In genomic region chr1:61928131-61928761, GRCm38 (mm10) we compare ENCODE assay signal across 18 mouse cellular contexts.
A peak's percentile ranks its signal among the peaks of the same experiment; 100 is the strongest.
DNase-seq lines count a peak whose midpoint lies in the region; ATAC-seq and TF ChIP-seq lines count a peak whose summit lies in the region.
"Had no signal": no experiment of that assay in that cellular context is flagged by ENCODE, and none has a peak within 500 bp of the region (broad histone marks: within the 10 kb centered on the region; RNA-seq: fewer than 3 reads in every experiment).

No protein-coding gene starts in this region.

- no peaks in the 10 kb centered on the region for H3K27me3 ChIP-seq in intestine, embryonic 14.5 days (replicated peaks; ENCODE audit: control insufficient read depth, insufficient read depth, low read length)
- no peaks in the 10 kb centered on the region for H3K27me3 ChIP-seq in intestine, postnatal 0 days (replicated peaks; ENCODE audit: control insufficient read depth, insufficient read depth, low read length)
- no peaks in the 10 kb centered on the region for H3K27me3 ChIP-seq in midbrain, postnatal 0 days (ENCODE audit: insufficient read depth, low read length)
- H3K27me3 ChIP-seq in midbrain, embryonic 10.5 days (ENCODE audit: low read depth, poor library complexity, severe bottlenecking) = no peaks in the 10 kb centered on the region
- H3K27me3 ChIP-seq in embryonic facial prominence, embryonic 10.5 days (replicated peaks; ENCODE audit: low read depth, poor library complexity, severe bottlenecking) = no peaks in the 10 kb centered on the region
- no peaks in the 10 kb centered on the region for H3K27me3 ChIP-seq in limb, embryonic 14.5 days (ENCODE audit: control insufficient read depth, insufficient read depth, low read length)
- H3K27me3 ChIP-seq: liver, embryonic 13.5 days; neural tube, embryonic 13.5 days had no signal

- H3K9ac ChIP-seq in intestine, embryonic 14.5 days (ENCODE audit: low read length) = no peak overlapping the region
- H3K9ac ChIP-seq in intestine, postnatal 0 days (ENCODE audit: low read depth, low read length) = no peak overlapping the region
- no peak overlapping the region for H3K9ac ChIP-seq in midbrain, postnatal 0 days (replicated peaks; ENCODE audit: low read length, poor library complexity, severe bottlenecking)
- H3K9ac ChIP-seq in limb, embryonic 14.5 days (ENCODE audit: low read depth, low read length, severe bottlenecking) = no peak overlapping the region
- H3K9ac ChIP-seq: liver, embryonic 13.5 days; neural tube, embryonic 13.5 days had no signal

- H3K9me3 ChIP-seq in intestine, embryonic 14.5 days (ENCODE audit: control insufficient read depth, low read length) = no peaks in the 10 kb centered on the region
- no peaks in the 10 kb centered on the region for H3K9me3 ChIP-seq in intestine, postnatal 0 days (ENCODE audit: control insufficient read depth)
- no peaks in the 10 kb centered on the region for H3K9me3 ChIP-seq in midbrain, postnatal 0 days (ENCODE audit: low read length)
- H3K9me3 ChIP-seq in midbrain, embryonic 10.5 days (replicated peaks) = no peaks in the 10 kb centered on the region
- H3K9me3 ChIP-seq in embryonic facial prominence, embryonic 10.5 days = no peaks in the 10 kb centered on the region
- no peaks in the 10 kb centered on the region for H3K9me3 ChIP-seq in limb, embryonic 14.5 days (ENCODE audit: control insufficient read depth, low read length)
- H3K9me3 ChIP-seq: liver, embryonic 13.5 days; neural tube, embryonic 13.5 days had no signal

- H3K36me3 ChIP-seq in intestine, embryonic 14.5 days (ENCODE audit: control insufficient read depth, insufficient read depth, low read length) = no peaks in the 10 kb centered on the region
- no peaks in the 10 kb centered on the region for H3K36me3 ChIP-seq in intestine, postnatal 0 days (ENCODE audit: control insufficient read depth, insufficient read depth)
- H3K36me3 ChIP-seq in midbrain, postnatal 0 days (ENCODE audit: insufficient read depth, low read length) = no peaks in the 10 kb centered on the region
- no peaks in the 10 kb centered on the region for H3K36me3 ChIP-seq in midbrain, embryonic 10.5 days
- no peaks in the 10 kb centered on the region for H3K36me3 ChIP-seq in embryonic facial prominence, embryonic 10.5 days (replicated peaks)
- H3K36me3 ChIP-seq in limb, embryonic 14.5 days (ENCODE audit: control insufficient read depth, insufficient read depth, low read length) = no peaks in the 10 kb centered on the region
- H3K36me3 ChIP-seq: liver, embryonic 13.5 days; neural tube, embryonic 13.5 days had no signal

- peak overlapping the region; percentile 27; the same call in 1 of the 2 replicates for H3K27ac ChIP-seq in intestine, embryonic 14.5 days (ENCODE audit: low read depth)
- no peak overlapping the region for H3K27ac ChIP-seq in intestine, postnatal 0 days (ENCODE audit: low read depth, low read length)
- no peak overlapping the region for H3K27ac ChIP-seq in midbrain, postnatal 0 days (ENCODE audit: low read depth, low read length)
- H3K27ac ChIP-seq in midbrain, embryonic 10.5 days (replicated peaks) = no peak overlapping the region
- no peak overlapping the region for H3K27ac ChIP-seq in embryonic facial prominence, embryonic 10.5 days (replicated peaks)
- H3K27ac ChIP-seq in limb, embryonic 14.5 days (replicated peaks; ENCODE audit: low read depth, low read length) = no peak overlapping the region
- H3K27ac ChIP-seq: gastrocnemius, adult 2 months; liver, embryonic 13.5 days; macrophage; neural tube, embryonic 13.5 days had no signal

- no peak overlapping the region for H3K4me2 ChIP-seq in intestine, embryonic 14.5 days (ENCODE audit: low read length)
- no peak overlapping the region for H3K4me2 ChIP-seq in intestine, postnatal 0 days (replicated peaks; ENCODE audit: low read depth)
- no peak overlapping the region for H3K4me2 ChIP-seq in midbrain, postnatal 0 days (ENCODE audit: low read depth, low read length, poor library complexity, severe bottlenecking)
- no peak overlapping the region for H3K4me2 ChIP-seq in limb, embryonic 14.5 days (replicated peaks; ENCODE audit: low read depth, low read length, severe bottlenecking)
- H3K4me2 ChIP-seq: liver, embryonic 13.5 days; neural tube, embryonic 13.5 days had no signal

- 50% methylated on average over 7 of the region's 7 CpGs for WGBS in intestine, embryonic 14.5 days
- 48% methylated on average over 7 of the region's 7 CpGs for WGBS in intestine, postnatal 0 days
- 42% methylated on average over 7 of the region's 7 CpGs for WGBS in midbrain, postnatal 0 days
- 57% methylated on average over 7 of the region's 7 CpGs for WGBS in midbrain, embryonic 10.5 days
- 62% methylated on average over 7 of the region's 7 CpGs for WGBS in embryonic facial prominence, embryonic 10.5 days
- WGBS in limb, embryonic 14.5 days = 13% methylated on average over 7 of the region's 7 CpGs

- no peak for DNase-seq in intestine, embryonic 14.5 days (ENCODE audit: low spot score)
- DNase-seq in midbrain, postnatal 0 days (ENCODE audit: low spot score) = peak; percentile 32
- no peak for DNase-seq in midbrain, embryonic 10.5 days (ENCODE audit: low spot score)
- DNase-seq in embryonic facial prominence, embryonic 10.5 days (ENCODE audit: low spot score) = peak; percentile 9
- peak; percentile 18 for DNase-seq in limb, embryonic 14.5 days (ENCODE audit: low spot score)
- DNase-seq: cerebellum, adult 9-10 months; gastrocnemius, adult 2 months; heart, postnatal 14 days; kidney, postnatal 25 days; liver, embryonic 13.5 days; retina, postnatal 1 day; thymus, adult 2 months had no signal

- no peak for TF ChIP-seq CTCF in intestine, postnatal 0 days (IDR thresholded peaks at IDR 0.05; ENCODE audit: low read depth)
- no peak for TF ChIP-seq CTCF in midbrain, postnatal 0 days (IDR thresholded peaks at IDR 0.05)

- no peak for TF ChIP-seq POLR2A in limb, embryonic 14.5 days (IDR thresholded peaks at IDR 0.05; ENCODE audit: borderline replicate concordance, extremely low read depth, insufficient read depth, insufficient read length)

- ATAC-seq in intestine, embryonic 14.5 days (replicated peaks; ENCODE audit: low FRiP score, low TSS enrichment, low read depth) = no peak
- no peak for ATAC-seq in intestine, postnatal 0 days
- ATAC-seq in midbrain, postnatal 0 days (ENCODE audit: low FRiP score) = no peak
- ATAC-seq in limb, embryonic 14.5 days (ENCODE audit: low FRiP score, low read depth) = peak; percentile 37; the same call in 1 of the 2 replicates
- ATAC-seq in frontal cortex, adult (ENCODE audit: low TSS enrichment) = no peak
- ATAC-seq: intestine, embryonic 16.5 days; midbrain, embryonic 16.5 days had no signal

- no peak overlapping the region for H3K4me3 ChIP-seq in intestine, embryonic 14.5 days (ENCODE audit: low read depth, low read length)
- no peak overlapping the region for H3K4me3 ChIP-seq in intestine, postnatal 0 days (ENCODE audit: low read depth, low read length)
- H3K4me3 ChIP-seq in midbrain, postnatal 0 days (ENCODE audit: low read depth, low read length) = no peak overlapping the region
- H3K4me3 ChIP-seq in midbrain, embryonic 10.5 days = no peak overlapping the region
- H3K4me3 ChIP-seq in embryonic facial prominence, embryonic 10.5 days = no peak overlapping the region
- H3K4me3 ChIP-seq in limb, embryonic 14.5 days (replicated peaks; ENCODE audit: low read length) = no peak overlapping the region
- H3K4me3 ChIP-seq: gastrocnemius, adult 2 months; liver, embryonic 13.5 days; neural tube, embryonic 13.5 days had no signal

- peaks cover 19% of the 10 kb centered on the region for H3K4me1 ChIP-seq in intestine, embryonic 14.5 days (replicated peaks; ENCODE audit: control insufficient read depth, insufficient read depth, low read length)
- H3K4me1 ChIP-seq in intestine, postnatal 0 days (replicated peaks; ENCODE audit: control insufficient read depth, insufficient read depth, low read length) = peaks cover 7% of the 10 kb centered on the region; the same call in 1 of the 2 replicates
- H3K4me1 ChIP-seq in midbrain, postnatal 0 days (ENCODE audit: insufficient read depth, low read length) = peaks cover 4% of the 10 kb centered on the region; the same call in 1 of the 2 replicates
- H3K4me1 ChIP-seq in midbrain, embryonic 10.5 days = peaks cover 33% of the 10 kb centered on the region
- peaks cover 26% of the 10 kb centered on the region for H3K4me1 ChIP-seq in embryonic facial prominence, embryonic 10.5 days
- peaks cover 21% of the 10 kb centered on the region for H3K4me1 ChIP-seq in limb, embryonic 14.5 days (ENCODE audit: control insufficient read depth, insufficient read depth, low read length)
- H3K4me1 ChIP-seq: liver, embryonic 13.5 days had no signal

Comparison
In these comparisons a context has a peak if more than half of its experiments do, and no peak if none do; other contexts are left out.
1. DNase-seq: peak in midbrain, postnatal 0 days (single experiment), embryonic facial prominence, embryonic 10.5 days (single experiment) and limb, embryonic 14.5 days (single experiment); none in intestine, embryonic 14.5 days (single experiment) and midbrain, embryonic 10.5 days (single experiment).